Mouse (Mus musculus) small intestine, adult 2 months (tissue): ENCODE measurements around the gene Il17c.

Experiments used
- CTCF ChIP-seq: fragments of 200-500 bp; IDR thresholded peaks from 2 replicates; pipeline ENCODE4 v1.5.1; 2012; ENCODE audit warnings: low read depth, mild to moderate bottlenecking, control low read depth, inconsistent platforms, low read length, moderate library complexity, mixed read lengths; ENCODE audit not compliant: insufficient replicate concordance, insufficient read length; ENCODE audit errors: extremely low read depth
- POLR2A ChIP-seq: fragments of 200-500 bp; IDR thresholded peaks from 2 replicates; pipeline ENCODE4 v1.6.1; 2012; ENCODE audit warnings: low read depth, mild to moderate bottlenecking, control low read depth, inconsistent platforms, low read length, moderate library complexity

DNA sequence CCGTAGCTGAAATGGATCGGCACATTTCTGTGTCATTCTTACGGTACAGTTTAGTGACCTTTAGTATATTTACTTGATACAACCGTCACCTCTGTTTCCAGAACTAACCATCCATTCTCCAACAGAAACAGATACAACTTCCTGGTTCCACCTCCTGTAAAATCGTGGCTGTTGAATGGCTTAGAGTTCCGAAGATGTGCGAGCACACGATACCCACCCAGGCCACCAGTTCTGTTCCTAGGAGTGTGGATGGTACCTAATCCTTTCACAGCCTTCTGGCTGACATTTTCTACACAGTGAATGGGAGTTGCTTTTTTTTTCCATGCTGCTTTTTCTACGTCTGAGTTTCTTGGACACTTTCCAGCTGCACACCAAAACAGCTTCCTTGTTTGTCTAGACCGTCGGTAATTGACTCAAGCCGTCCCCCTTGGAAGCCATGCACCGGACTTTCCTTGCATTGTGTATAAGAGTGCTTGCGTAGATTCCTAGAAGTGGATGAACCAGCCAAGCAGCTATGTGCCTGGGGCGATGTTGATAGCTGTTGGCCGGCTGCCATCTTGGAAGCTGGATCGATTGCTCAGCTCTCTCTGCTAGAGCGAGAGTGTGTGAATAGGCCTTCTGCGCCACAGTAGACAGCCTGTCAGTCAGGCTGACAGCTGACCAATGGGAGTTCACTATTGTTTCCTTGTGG is 22.4 kb downstream of the Il17c start:
- peak; percentile 28; the same call in 1 of the 2 replicates for TF ChIP-seq POLR2A
- TF ChIP-seq CTCF = no peak
